Mouse (Mus musculus): ENCODE measurements around the gene Krtap4-9. TPM values are rescaled to one million over a fixed set of nuclear protein-coding genes. Genes with fewer than 3 reads are reported as not detected.
"Not testable (repeated sequence)": the region's sequence is repeated elsewhere in the genome, so short reads cannot be mapped to it uniquely, and the experiment has no call there.

The Krtap4-9 gene
- polyA plus RNA-seq (2015; fragmentation: Nextera tagmentation; extraction: Ambion mirVana): not detected in 2 replicates

DNA sequence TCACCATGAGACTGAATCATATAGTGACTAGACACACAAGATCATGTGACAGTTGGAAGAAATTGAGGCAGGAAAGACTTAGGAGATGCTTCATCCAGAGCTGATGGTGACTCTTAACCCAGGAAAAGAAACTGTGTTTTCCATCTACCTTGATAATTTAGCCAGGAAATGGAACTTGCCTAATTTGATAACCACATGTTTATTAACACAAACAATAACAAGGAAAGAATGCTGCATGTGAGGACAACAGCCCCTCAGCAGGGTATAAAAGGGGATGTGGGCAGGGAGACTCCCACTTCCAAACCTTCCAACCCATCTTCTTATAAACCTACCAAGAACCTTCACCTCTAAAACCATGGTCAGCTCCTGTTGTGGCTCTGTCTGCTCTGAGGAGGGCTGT lies at the start of gene Krtap4-9:
Gene Krtap4-9 (plus strand): TSS at position 301 of the 400 bp plus-strand sequence.
- not testable (repeated sequence) for H3K4me1 ChIP-seq (replicated peaks; ENCODE audit: control insufficient read depth, insufficient read depth, low read length); H3K4me3 ChIP-seq (ENCODE audit: low read depth, low read length); ATAC-seq; H3K9ac ChIP-seq (ENCODE audit: low read depth, low read length); H3K27me3 ChIP-seq (replicated peaks; ENCODE audit: control insufficient read depth, insufficient read depth, low read length); H3K9me3 ChIP-seq (ENCODE audit: control insufficient read depth); H3K4me2 ChIP-seq (replicated peaks; ENCODE audit: low read depth); H3K27ac ChIP-seq (ENCODE audit: low read depth, low read length); H3K36me3 ChIP-seq (ENCODE audit: control insufficient read depth, insufficient read depth)

GRCm38 (mm10) chr11:99743985-99744384 lies 41.0 kb upstream of the Krtap4-9 start:
- Histone ChIP-seq H3K9ac (ENCODE audit: low read depth, low read length) (no peak overlapping the region), H3K9me3 (ENCODE audit: control insufficient read depth) (no peaks in the 10 kb centered on the region), H3K4me2 (replicated peaks; ENCODE audit: low read depth) (no peak overlapping the region), H3K36me3 (ENCODE audit: control insufficient read depth, insufficient read depth) (no peaks in the 10 kb centered on the region), H3K27ac (ENCODE audit: low read depth, low read length) (no peak overlapping the region), H3K4me3 (ENCODE audit: low read depth, low read length) (no peak overlapping the region), H3K4me1 (replicated peaks; ENCODE audit: control insufficient read depth, insufficient read depth, low read length) (no peaks in the 10 kb centered on the region), H3K27me3 (replicated peaks; ENCODE audit: control insufficient read depth, insufficient read depth, low read length) (no peaks in the 10 kb centered on the region)
- ATAC-seq: no peak
- WGBS: 63% methylated on average over 3 of the region's 3 CpGs
- TF ChIP-seq CTCF (IDR thresholded peaks at IDR 0.05; ENCODE audit: low read depth): no peak

- Histone ChIP-seq H3K4me1 (replicated peaks; ENCODE audit: control insufficient read depth, insufficient read depth, low read length) (no peaks in the 10 kb centered on the region), H3K27ac (ENCODE audit: low read depth, low read length) (no peak overlapping the region), H3K4me2 (replicated peaks; ENCODE audit: low read depth) (no peak overlapping the region), H3K9ac (ENCODE audit: low read depth, low read length) (no peak overlapping the region), H3K4me3 (ENCODE audit: low read depth, low read length) (no peak overlapping the region), H3K9me3 (ENCODE audit: control insufficient read depth) (no peaks in the 10 kb centered on the region), H3K27me3 (replicated peaks; ENCODE audit: control insufficient read depth, insufficient read depth, low read length) (0 out of 2 replicates have a peak, but pooled peaks cover 2% of the 10 kb centered on the region), H3K36me3 (ENCODE audit: control insufficient read depth, insufficient read depth) (no peaks in the 10 kb centered on the region)
- ATAC-seq: no peak
- WGBS: 91% methylated on average over 1 of the region's 1 CpGs
- no peak for TF ChIP-seq CTCF (IDR thresholded peaks at IDR 0.05; ENCODE audit: low read depth)
Measured at GRCm38 (mm10) chr11:99758877-99759276, 26.1 kb upstream of the Krtap4-9 start.

GRCm38 (mm10) chr11:99768410-99768809 lies 16.6 kb upstream of the Krtap4-9 start:
- no peak for TF ChIP-seq CTCF (IDR thresholded peaks at IDR 0.05; ENCODE audit: low read depth)
- Histone ChIP-seq H3K9ac (ENCODE audit: low read depth, low read length) (no peak overlapping the region), H3K4me2 (replicated peaks; ENCODE audit: low read depth) (no peak overlapping the region), H3K4me1 (replicated peaks; ENCODE audit: control insufficient read depth, insufficient read depth, low read length) (no peaks in the 10 kb centered on the region), H3K4me3 (ENCODE audit: low read depth, low read length) (no peak overlapping the region), H3K9me3 (ENCODE audit: control insufficient read depth) (no peaks in the 10 kb centered on the region), H3K36me3 (ENCODE audit: control insufficient read depth, insufficient read depth) (no peaks in the 10 kb centered on the region), H3K27me3 (replicated peaks; ENCODE audit: control insufficient read depth, insufficient read depth, low read length) (0 out of 2 replicates have a peak, but pooled peaks cover 3% of the 10 kb centered on the region), H3K27ac (ENCODE audit: low read depth, low read length) (no peak overlapping the region)
- 70% methylated on average over 2 of the region's 2 CpGs for WGBS
- ATAC-seq: no peak

DNA sequence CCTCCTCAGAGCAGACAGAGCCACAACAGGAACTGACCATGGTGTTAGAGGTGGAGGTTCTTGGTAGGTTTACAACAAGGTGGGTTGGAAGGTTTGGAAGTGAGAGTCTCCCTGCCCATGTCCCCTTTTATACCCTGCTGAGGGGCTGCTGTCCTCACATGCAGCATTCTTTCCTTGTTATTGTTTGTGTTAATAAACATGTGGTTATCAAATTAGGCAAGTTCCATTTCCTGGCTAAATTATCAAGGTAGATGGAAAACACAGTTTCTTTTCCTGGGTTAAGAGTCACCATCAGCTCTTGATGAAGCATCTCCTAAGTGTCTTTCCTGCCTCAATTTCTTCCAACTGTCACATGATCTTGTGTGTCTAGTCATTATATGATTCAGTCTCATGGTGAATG lies 12.2 kb upstream of the Krtap4-9 start, which contains the start of gene Gm11595:
Gene Gm11595 (minus strand): TSS at position 101 of the 400 bp plus-strand sequence.
- not testable (repeated sequence) for H3K27ac ChIP-seq (ENCODE audit: low read depth, low read length); H3K4me2 ChIP-seq (replicated peaks; ENCODE audit: low read depth); H3K27me3 ChIP-seq (replicated peaks; ENCODE audit: control insufficient read depth, insufficient read depth, low read length); H3K9me3 ChIP-seq (ENCODE audit: control insufficient read depth); H3K4me3 ChIP-seq (ENCODE audit: low read depth, low read length); H3K36me3 ChIP-seq (ENCODE audit: control insufficient read depth, insufficient read depth); H3K4me1 ChIP-seq (replicated peaks; ENCODE audit: control insufficient read depth, insufficient read depth, low read length); ATAC-seq; H3K9ac ChIP-seq (ENCODE audit: low read depth, low read length)

- H3K4me2 ChIP-seq (replicated peaks; ENCODE audit: low read depth): no peak overlapping the region
- H3K4me3 ChIP-seq (ENCODE audit: low read depth, low read length): no peak overlapping the region
- H3K36me3 ChIP-seq (ENCODE audit: control insufficient read depth, insufficient read depth): no peaks in the 10 kb centered on the region
- no peaks in the 10 kb centered on the region for H3K27me3 ChIP-seq (replicated peaks; ENCODE audit: control insufficient read depth, insufficient read depth, low read length)
- 68% methylated on average over 7 of the region's 7 CpGs for WGBS
- ATAC-seq: no peak
- H3K9ac ChIP-seq (ENCODE audit: low read depth, low read length): no peak overlapping the region
- no peaks in the 10 kb centered on the region for H3K9me3 ChIP-seq (ENCODE audit: control insufficient read depth)
- H3K4me1 ChIP-seq (replicated peaks; ENCODE audit: control insufficient read depth, insufficient read depth, low read length): no peaks in the 10 kb centered on the region
- H3K27ac ChIP-seq (ENCODE audit: low read depth, low read length): no peak overlapping the region
- no peak for TF ChIP-seq CTCF (IDR thresholded peaks at IDR 0.05; ENCODE audit: low read depth)
Measured at GRCm38 (mm10) chr11:99778401-99778800, 6.6 kb upstream of the Krtap4-9 start.

DNA sequence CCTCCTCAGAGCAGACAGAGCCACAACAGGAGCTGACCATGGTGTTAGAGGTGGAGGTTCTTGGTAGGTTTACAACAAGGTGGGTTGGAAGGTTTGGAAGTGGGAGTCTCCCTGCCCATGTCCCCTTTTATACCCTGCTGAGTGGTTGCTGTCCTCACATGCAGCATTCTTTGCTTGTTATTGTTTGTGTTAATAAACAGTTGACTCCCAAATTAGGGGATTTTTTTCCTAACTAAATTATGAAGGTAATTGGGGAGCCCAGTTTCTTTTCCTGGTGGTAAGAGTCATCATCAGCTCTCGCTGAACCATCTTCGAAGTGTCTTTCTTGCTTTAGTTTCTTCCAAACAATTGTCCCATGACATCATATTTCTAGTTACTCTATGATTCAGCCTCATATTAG lies 4.4 kb upstream of the Krtap4-9 start, which contains the start of gene Krtap4-8:
Gene Krtap4-8 (minus strand): TSS at position 101 of the 400 bp plus-strand sequence.
- H3K36me3 ChIP-seq (ENCODE audit: control insufficient read depth, insufficient read depth): no peaks in the 10 kb centered on the region
- H3K4me1 ChIP-seq (replicated peaks; ENCODE audit: control insufficient read depth, insufficient read depth, low read length): no peaks in the 10 kb centered on the region
- no peaks in the 10 kb centered on the region for H3K27me3 ChIP-seq (replicated peaks; ENCODE audit: control insufficient read depth, insufficient read depth, low read length)
- no peak within 1 kb of the TSS for H3K27ac ChIP-seq (ENCODE audit: low read depth, low read length)
- H3K4me3 ChIP-seq (ENCODE audit: low read depth, low read length): no peak within 1 kb of the TSS
- 95% methylated on average over 2 of the region's 2 CpGs for WGBS
- no peaks in the 10 kb centered on the region for H3K9me3 ChIP-seq (ENCODE audit: control insufficient read depth)
- no peak for ATAC-seq
- H3K4me2 ChIP-seq (replicated peaks; ENCODE audit: low read depth): no peak within 1 kb of the TSS
- TF ChIP-seq CTCF (IDR thresholded peaks at IDR 0.05; ENCODE audit: low read depth): no peak
- no peak within 1 kb of the TSS for H3K9ac ChIP-seq (ENCODE audit: low read depth, low read length)
